Mouse (Mus musculus) lung, embryonic 14.5 days (tissue): Measurements from ENCODE around the gene Frmd4a. TPM values are rescaled to one million over a fixed set of nuclear protein-coding genes. Genes with fewer than 3 reads are reported as not detected.

Experiments used
- ATAC-seq: fragments of 200-750 bp; cut with Nextera tagmentation; 2 replicates; pipeline ENCODE4 v1.8.0; 2017; ENCODE audit warnings: mild to moderate bottlenecking, moderate TSS enrichment, moderate library complexity; ENCODE audit not compliant: insufficient read depth
- DNase-seq: peaks from one replicate; pipeline ENCODE4 v3.0.0-alpha.2; 2015
- H3K27ac ChIP-seq: fragments of 300-500 bp; sonication (generic); 2 replicates; pipeline ENCODE4 v1.5.1; 2014; ENCODE audit warnings: low read depth, mild to moderate bottlenecking, moderate library complexity
- H3K27me3 ChIP-seq: fragments of 300-500 bp; sonication (generic); 2 replicates; pipeline ENCODE4 v1.6.1; 2014; ENCODE audit warnings: low read length, control low read depth; ENCODE audit not compliant: insufficient read depth
- H3K36me3 ChIP-seq: fragments of 300-500 bp; sonication (generic); 2 replicates; pipeline ENCODE4 v1.6.1; 2014; ENCODE audit warnings: control low read depth; ENCODE audit not compliant: insufficient read depth
- H3K4me1 ChIP-seq: fragments of 300-500 bp; sonication (generic); 2 replicates; pipeline ENCODE4 v1.6.1; 2014; ENCODE audit warnings: antibody characterized with exemption, control low read depth; ENCODE audit not compliant: insufficient read depth
- H3K4me2 ChIP-seq: fragments of 300-500 bp; sonication (generic); 2 replicates; pipeline ENCODE4 v1.6.1; 2014; ENCODE audit warnings: mild to moderate bottlenecking
- H3K4me3 ChIP-seq: fragments of 300-500 bp; sonication (generic); 2 replicates; pipeline ENCODE4 v1.5.1; 2014; ENCODE audit warnings: low read depth, low read length
- H3K9ac ChIP-seq: fragments of 300-500 bp; sonication (generic); 2 replicates; pipeline ENCODE4 v1.6.1; 2014
- H3K9me3 ChIP-seq: fragments of 300-500 bp; sonication (generic); 2 replicates; pipeline ENCODE4 v1.6.1; 2016; ENCODE audit warnings: low read depth, low read length, control low read depth
- CTCF ChIP-seq: IDR thresholded peaks from 2 replicates; pipeline ENCODE4 v1.5.1; 2016; ENCODE audit warnings: antibody characterized with exemption, low read depth
- WGBS: fragments of 180-500 bp; shearing (Covaris S2); extraction: QIAGEN DNeasy Blood & Tissue Kit; methylation state at CpG from one replicate; pipeline ENCODE4 v1.1.7; 2014; 5-methylcytosine and 5-hydroxymethylcytosine counted together
- polyA plus RNA-seq: library from polyadenylated mRNA; unstranded; fragments of >200 nt; fragmentation: Nextera tagmentation; extraction: Ambion mirVana; gene quantifications from 2 replicates; pipeline ENCODE4 v1.2.1, GENCODE M21; 2014

The Frmd4a gene
- polyA plus RNA-seq, 1 experiment from 2014 or later: 37.1 TPM

DNA sequence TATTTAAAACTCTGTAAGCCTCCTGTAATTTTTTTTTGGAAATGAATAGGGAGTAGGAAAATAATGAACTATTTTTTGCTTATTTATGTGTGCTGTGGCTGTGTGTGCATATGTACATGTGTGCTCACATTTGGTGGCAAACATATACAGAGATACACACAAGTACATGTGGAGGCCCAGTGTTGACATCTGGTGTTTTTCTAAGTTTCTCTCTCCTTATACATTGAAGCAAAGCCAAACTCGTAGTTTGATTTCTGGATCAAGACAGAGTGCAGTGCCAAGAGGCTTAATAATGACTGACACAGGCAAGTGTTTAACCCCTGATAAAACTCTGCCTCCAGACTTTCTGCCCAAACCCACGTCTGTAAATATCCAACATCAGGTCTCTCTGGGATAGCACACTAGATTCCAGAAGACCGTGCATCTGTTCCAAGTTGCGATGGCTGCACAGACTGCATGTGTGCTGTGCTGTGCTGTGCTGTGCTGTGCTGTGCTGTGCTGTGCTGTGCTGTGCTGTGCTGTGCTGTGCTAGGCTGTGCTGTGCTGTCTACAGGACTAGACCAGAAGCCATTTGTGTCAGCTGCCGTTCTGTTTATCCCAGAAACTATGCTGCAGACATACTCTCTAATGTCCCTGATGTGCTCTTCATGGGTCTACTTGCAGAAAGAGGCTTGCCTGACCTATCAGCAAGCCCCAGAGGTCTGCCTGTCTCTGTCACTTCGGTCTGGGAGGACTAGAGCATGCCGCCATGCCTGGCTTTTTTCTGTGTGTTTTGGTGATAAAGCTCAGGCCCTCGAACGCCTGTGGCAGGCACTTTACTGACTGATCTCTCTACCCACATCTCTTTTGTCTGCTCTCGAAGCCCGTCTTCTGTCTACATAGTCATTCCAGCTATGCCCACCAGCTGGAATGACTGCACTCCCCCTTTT is 437.8 kb downstream of the Frmd4a start:
- DNase-seq (no peak), ATAC-seq (peak; percentile 24; the same call in 1 of the 2 replicates)
- Histone ChIP-seq H3K9ac (no peak overlapping the region), H3K4me1 (0 out of 2 replicates have a peak, but pooled peaks cover 2% of the 10 kb centered on the region), H3K4me3 (no peak overlapping the region), H3K4me2 (no peak overlapping the region), H3K27me3 (no peaks in the 10 kb centered on the region), H3K27ac (no peak overlapping the region), H3K36me3 (no peaks in the 10 kb centered on the region), H3K9me3 (no peaks in the 10 kb centered on the region)
- TF ChIP-seq CTCF: no peak
- WGBS: 44% methylated on average over 11 of the region's 11 CpGs

DNA sequence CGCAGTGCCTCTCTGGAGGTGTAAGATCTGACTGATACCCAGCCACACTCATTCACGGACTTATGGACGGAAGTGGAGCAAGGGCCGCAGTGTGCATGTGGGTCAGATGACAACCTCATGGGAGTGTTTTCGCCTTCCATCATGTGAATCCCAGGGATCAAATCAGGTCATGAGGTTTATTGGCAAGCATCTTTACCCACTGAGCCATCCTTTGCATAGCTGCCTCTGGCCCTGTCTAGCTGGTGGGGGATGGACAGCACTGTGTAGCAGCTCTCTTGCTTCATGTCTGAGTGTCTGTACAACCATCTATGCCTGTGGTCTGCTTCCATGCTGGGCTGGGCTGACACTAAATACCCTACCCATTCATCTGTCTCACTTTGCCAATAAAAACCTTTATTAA is 443.4 kb downstream of the Frmd4a start:
- H3K27me3 ChIP-seq: no peaks in the 10 kb centered on the region
- no peak overlapping the region for H3K4me3 ChIP-seq
- H3K9ac ChIP-seq: no peak overlapping the region
- H3K9me3 ChIP-seq: no peaks in the 10 kb centered on the region
- no peak overlapping the region for H3K4me2 ChIP-seq
- H3K27ac ChIP-seq: no peak overlapping the region
- DNase-seq (no peak), ATAC-seq (no peak)
- peaks cover 8% of the 10 kb centered on the region; the same call in 1 of the 2 replicates for H3K4me1 ChIP-seq
- no peak for TF ChIP-seq CTCF
- WGBS: 62% methylated on average over 5 of the region's 5 CpGs
- no peaks in the 10 kb centered on the region for H3K36me3 ChIP-seq

DNA sequence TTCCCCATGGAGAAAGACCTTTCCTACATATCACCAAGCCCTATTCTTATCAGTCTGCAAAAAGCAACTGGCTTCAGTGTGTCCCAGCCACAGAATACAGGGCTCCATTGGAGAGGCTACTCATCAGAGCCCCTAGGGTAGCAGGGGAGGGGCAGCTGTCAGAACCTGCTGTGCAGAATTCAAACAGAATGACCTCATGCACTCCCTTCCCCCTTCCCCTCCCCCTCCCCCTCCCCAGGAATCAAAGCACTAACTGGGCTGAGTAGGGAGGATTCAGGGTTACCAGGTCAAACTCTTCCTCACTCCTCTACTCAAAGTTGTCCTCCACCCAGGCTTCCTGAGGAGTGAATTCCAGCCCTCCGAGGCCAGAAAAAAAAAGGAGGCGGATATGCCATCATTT is 444.0 kb downstream of the Frmd4a start:
- ATAC-seq: 0 out of 2 replicates have a peak, but pooled peaks have one; percentile 22

DNA sequence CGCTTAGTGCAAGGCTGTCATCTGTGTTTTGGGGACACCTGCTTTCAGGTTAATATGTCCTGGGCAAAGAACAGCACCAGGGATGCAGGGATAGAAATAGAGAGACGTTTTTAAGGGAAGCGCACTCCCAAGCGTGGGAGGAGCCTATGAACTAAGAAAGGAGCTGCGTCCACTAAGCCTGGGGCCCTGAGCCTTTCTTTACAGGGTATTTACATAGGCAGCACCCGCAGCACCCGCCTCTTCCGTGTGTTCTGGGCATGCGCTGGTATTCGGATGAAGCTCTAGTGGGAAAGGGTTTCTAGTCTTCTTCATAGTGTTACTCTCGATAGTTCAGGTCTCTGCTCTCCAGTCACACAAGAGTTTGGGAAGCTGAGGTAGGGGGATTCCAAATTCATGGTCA is 445.0 kb downstream of the Frmd4a start:
- 39% methylated on average over 11 of the region's 11 CpGs for WGBS
- H3K36me3 ChIP-seq: no peaks in the 10 kb centered on the region
- H3K4me1 ChIP-seq: peaks cover 8% of the 10 kb centered on the region; the same call in 1 of the 2 replicates
- ATAC-seq: no peak
- H3K27ac ChIP-seq: no peak overlapping the region; the same call in 1 of the 2 replicates
- no peak overlapping the region for H3K9ac ChIP-seq
- H3K4me2 ChIP-seq: no peak overlapping the region
- H3K4me3 ChIP-seq: no peak overlapping the region
- TF ChIP-seq CTCF: no peak
- peak; percentile 61 for DNase-seq
- no peaks in the 10 kb centered on the region for H3K27me3 ChIP-seq
- H3K9me3 ChIP-seq: no peaks in the 10 kb centered on the region

More for the DNA sequence above, 444.0 kb downstream of the Frmd4a start:
- Histone ChIP-seq H3K9me3 (no peaks in the 10 kb centered on the region), H3K36me3 (no peaks in the 10 kb centered on the region), H3K27ac (no peak overlapping the region), H3K4me3 (no peak overlapping the region), H3K9ac (no peak overlapping the region), H3K4me1 (peaks cover 8% of the 10 kb centered on the region; the same call in 1 of the 2 replicates), H3K4me2 (no peak overlapping the region), H3K27me3 (no peaks in the 10 kb centered on the region)
- 40% methylated on average over 2 of the region's 2 CpGs for WGBS
- no peak for DNase-seq
- no peak for TF ChIP-seq CTCF

DNA sequence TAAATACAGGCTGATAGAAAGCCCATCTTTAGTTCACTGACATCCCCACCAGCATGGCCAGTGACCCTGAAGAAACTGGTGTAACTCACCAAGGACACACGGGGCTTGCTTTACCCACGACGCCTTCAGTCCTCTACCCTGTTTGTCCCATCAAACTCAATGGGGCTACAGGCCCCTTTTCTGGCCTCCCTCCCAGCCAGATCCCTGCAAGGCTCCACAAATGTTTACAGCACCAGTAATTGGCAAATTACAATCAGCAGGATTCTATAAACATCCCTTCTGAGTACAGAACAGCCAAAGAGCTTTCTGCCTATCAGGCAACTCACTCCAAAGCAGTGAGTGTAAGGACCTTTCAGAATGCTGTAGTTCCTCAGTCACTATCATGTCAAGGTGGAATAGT is 448.6 kb downstream of the Frmd4a start:
- Histone ChIP-seq H3K9me3 (peaks cover 7% of the 10 kb centered on the region; the same call in 1 of the 2 replicates), H3K4me2 (no peak overlapping the region), H3K36me3 (no peaks in the 10 kb centered on the region), H3K27me3 (no peaks in the 10 kb centered on the region), H3K4me3 (no peak overlapping the region), H3K9ac (no peak overlapping the region), H3K4me1 (peaks cover 8% of the 10 kb centered on the region; the same call in 1 of the 2 replicates), H3K27ac (peak overlapping the region; percentile 22)
- WGBS: 24% methylated on average over 3 of the region's 3 CpGs
- DNase-seq (peak; percentile 86), ATAC-seq (peak; percentile 69; the same call in 1 of the 2 replicates)
- no peak for TF ChIP-seq CTCF

DNA sequence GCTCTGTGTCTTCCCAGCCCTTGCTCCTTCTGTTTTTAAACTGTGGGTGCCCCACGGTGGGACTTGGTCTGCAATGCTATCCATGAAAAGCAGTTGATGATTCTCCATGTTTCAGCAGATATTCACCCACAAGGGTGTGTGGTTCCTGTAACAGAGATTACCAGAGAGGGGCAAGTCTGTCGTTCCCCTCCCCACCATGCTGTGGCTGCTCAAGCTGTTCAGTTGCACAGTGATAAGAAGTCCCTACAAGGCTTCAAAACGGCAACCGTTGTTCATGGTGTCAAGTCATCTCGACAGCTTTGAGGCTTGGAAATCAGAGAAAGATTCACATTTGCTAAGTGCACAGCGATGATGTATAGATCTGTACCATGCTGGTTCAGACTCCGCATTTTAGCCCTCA is 449.8 kb downstream of the Frmd4a start:
- Histone ChIP-seq H3K4me1 (peaks cover 5% of the 10 kb centered on the region; the same call in 1 of the 2 replicates), H3K4me3 (no peak overlapping the region), H3K4me2 (no peak overlapping the region), H3K27me3 (no peaks in the 10 kb centered on the region), H3K9me3 (peaks cover 7% of the 10 kb centered on the region; the same call in 1 of the 2 replicates), H3K36me3 (no peaks in the 10 kb centered on the region), H3K9ac (no peak overlapping the region), H3K27ac (no peak overlapping the region)
- DNase-seq (no peak), ATAC-seq (no peak)
- WGBS: 84% methylated on average over 7 of the region's 7 CpGs
- no peak for TF ChIP-seq CTCF

DNA sequence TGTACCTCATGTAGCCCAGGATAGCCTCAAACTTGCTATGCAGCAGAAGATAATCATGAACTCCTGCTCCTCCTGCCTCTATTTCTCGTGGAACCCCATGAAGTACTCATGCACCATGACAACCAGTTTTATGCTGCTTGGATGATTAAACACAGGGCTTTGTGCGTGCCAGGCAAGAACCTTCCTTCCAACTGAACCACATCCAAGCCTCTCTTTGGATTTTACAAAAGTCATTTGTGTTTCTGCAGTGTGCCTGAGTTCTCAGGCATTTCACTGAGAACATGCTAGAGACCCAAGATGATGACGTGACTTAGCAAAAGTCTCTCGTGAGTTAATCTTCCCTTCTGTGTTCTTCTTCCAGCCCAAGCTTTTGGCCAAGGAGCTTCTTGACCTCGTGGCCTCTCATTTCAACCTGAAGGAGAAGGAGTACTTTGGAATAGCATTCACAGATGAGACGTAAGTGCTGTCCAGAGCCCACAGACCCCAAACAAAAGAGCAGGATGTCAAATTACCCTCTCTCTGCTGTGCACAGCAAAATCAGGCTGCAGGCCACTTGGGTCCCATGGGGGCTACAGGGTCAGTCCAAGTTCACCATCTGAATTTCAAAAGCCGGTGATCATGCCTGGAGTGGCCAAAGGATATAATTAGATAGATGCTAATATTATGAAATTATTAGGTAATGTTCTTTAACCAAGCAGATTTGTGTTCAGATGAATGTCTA is 455.4 kb downstream of the Frmd4a start:
- Histone ChIP-seq H3K4me3 (no peak overlapping the region), H3K27ac (peak overlapping the region; percentile 40; the same call in 1 of the 2 replicates), H3K27me3 (no peaks in the 10 kb centered on the region), H3K4me2 (no peak overlapping the region), H3K9me3 (peaks cover 7% of the 10 kb centered on the region; the same call in 1 of the 2 replicates), H3K36me3 (peaks cover 4% of the 10 kb centered on the region), H3K4me1 (peaks cover 7% of the 10 kb centered on the region), H3K9ac (no peak overlapping the region)
- ATAC-seq: no peak
- no peak for TF ChIP-seq CTCF
- WGBS: 53% methylated on average over 7 of the region's 7 CpGs
- DNase-seq: no peak
